Mouse (Mus musculus) lung, embryonic 15.5 days (tissue): ENCODE data around the gene Yes1. TPM values are rescaled to one million over a fixed set of nuclear protein-coding genes. Genes with fewer than 3 reads are reported as not detected.
A peak's percentile ranks its signal among the peaks of the same experiment; 100 is the strongest.
"Not testable (repeated sequence)": the region's sequence is repeated elsewhere in the genome, so short reads cannot be mapped to it uniquely, and the experiment has no call there.

Source experiments
- ATAC-seq: fragments of 200-750 bp; cut with Nextera tagmentation; 2 replicates; pipeline ENCODE4 v1.8.0; 2017; ENCODE audit warnings: moderate number of reproducible peaks, borderline replicate concordance; ENCODE audit not compliant: low FRiP score, low TSS enrichment; ENCODE audit errors: extremely low read depth
- H3K27ac ChIP-seq: fragments of 300-500 bp; sonication (generic); 2 replicates; pipeline ENCODE4 v1.5.1; 2015; ENCODE audit warnings: moderate library complexity, mild to moderate bottlenecking, inconsistent platforms
- H3K27me3 ChIP-seq: fragments of 300-500 bp; sonication (generic); 2 replicates; pipeline ENCODE4 v1.6.1; 2015; ENCODE audit warnings: inconsistent platforms
- H3K36me3 ChIP-seq: fragments of 300-500 bp; sonication (generic); 2 replicates; pipeline ENCODE4 v1.6.1; 2015; ENCODE audit warnings: inconsistent platforms
- H3K4me1 ChIP-seq: fragments of 300-500 bp; sonication (generic); 2 replicates; pipeline ENCODE4 v1.6.1; 2015; ENCODE audit warnings: inconsistent platforms
- H3K4me2 ChIP-seq: fragments of 300-500 bp; sonication (generic); 2 replicates; pipeline ENCODE4 v1.6.1; 2015; ENCODE audit warnings: inconsistent platforms, mild to moderate bottlenecking, moderate library complexity
- H3K4me3 ChIP-seq: fragments of 300-500 bp; sonication (generic); 2 replicates; pipeline ENCODE4 v1.5.1; 2015; ENCODE audit warnings: mild to moderate bottlenecking, inconsistent platforms
- H3K9ac ChIP-seq: fragments of 300-500 bp; sonication (generic); 2 replicates; pipeline ENCODE4 v1.6.1; 2015; ENCODE audit warnings: inconsistent platforms
- H3K9me3 ChIP-seq: fragments of 300-500 bp; sonication (generic); 2 replicates; pipeline ENCODE4 v1.6.1; 2016; ENCODE audit warnings: inconsistent platforms
- WGBS: fragments of 180-500 bp; shearing (Covaris S2); methylation state at CpG from one replicate; pipeline ENCODE4 v1.1.7; 2015; 5-methylcytosine and 5-hydroxymethylcytosine counted together
- polyA plus RNA-seq: library from polyadenylated mRNA; unstranded; fragments of >200 nt; fragmentation: Nextera tagmentation; extraction: Ambion mirVana; gene quantifications from 2 replicates; pipeline ENCODE4 v1.2.1, GENCODE M21; 2015

Yes1 gene
- polyA plus RNA-seq, 1 experiment from 2014 or later = 38.7 TPM

DNA sequence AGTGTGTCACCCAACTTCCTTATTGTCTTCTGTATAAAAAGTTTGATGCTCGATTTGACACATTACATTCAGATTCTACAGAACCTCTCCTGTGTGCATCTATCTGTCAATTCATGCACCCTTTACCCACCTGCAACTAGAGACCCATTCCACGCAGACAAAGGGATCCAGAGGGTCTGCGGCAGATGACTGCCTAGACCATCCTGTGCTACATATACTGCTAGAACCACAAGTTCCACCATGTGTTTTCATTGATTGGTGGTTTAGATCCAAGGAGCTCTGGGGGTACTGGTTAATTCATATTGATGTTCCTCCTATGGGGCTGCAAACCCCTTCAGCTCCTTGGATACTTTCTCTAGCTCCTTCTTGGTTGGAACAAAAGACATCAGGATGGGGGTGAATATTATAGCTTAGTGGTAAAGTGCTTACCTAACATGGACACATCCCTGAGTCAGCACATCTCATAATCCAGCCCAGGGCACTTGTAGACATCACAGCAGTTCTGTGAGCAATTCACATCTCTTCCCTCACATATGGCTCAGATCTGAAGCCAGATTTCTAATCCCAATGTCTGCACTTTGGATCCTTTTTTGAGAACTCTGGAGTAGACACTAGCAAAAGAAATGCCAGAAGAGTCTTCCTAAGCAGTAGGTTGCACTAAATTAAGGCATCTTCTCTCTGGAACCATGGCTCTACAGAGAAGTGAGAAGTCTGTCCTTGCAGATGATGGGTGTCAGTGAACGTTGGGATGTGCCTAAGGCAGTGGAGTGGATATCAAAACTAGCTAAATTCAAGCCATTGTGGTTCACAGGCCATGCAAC, 101.5 kb downstream of the Yes1 start:
- H3K27ac ChIP-seq = peak overlapping the region; percentile 94; the same call in 1 of the 2 replicates
- H3K4me1 ChIP-seq = peaks cover 11% of the 10 kb centered on the region; the same call in 1 of the 2 replicates
- WGBS = 64% methylated on average over 4 of the region's 4 CpGs
- H3K4me2 ChIP-seq = peak overlapping the region; percentile 71
- H3K27me3 ChIP-seq = no peaks in the 10 kb centered on the region
- no peaks in the 10 kb centered on the region for H3K9me3 ChIP-seq
- no peak for ATAC-seq
- no peak overlapping the region for H3K9ac ChIP-seq
- H3K36me3 ChIP-seq = no peaks in the 10 kb centered on the region
- H3K4me3 ChIP-seq = 0 out of 2 replicates have a peak overlapping the region, but pooled peaks have one; percentile 70

DNA sequence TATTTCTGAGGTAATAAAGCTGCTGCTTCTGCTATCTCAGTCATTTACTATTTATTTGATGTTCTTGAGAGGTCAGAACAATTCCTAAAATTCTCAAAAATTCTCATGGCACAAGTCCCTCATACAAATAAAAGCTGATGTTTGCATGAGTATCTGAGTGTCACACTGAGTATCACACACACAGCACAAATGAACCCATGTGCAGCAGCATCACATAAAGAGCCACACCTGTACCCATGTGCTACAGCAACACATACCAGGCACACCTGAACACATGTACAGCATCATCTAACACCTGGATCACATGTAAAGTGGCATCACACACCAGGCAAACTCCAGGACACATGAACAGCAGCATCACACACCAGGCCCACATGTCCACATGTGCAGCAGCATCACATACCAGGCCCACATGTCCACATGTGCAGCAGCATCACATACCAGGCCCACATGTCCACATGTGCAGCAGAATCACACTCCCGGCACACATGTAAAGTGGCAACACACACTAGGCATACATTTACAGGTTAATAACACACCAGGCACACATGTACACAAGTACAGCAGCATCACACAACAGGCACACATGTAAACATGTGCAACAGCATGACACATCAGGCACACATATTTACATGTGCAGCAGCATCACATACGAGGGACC, 102.2 kb downstream of the Yes1 start:
- peaks cover 11% of the 10 kb centered on the region; the same call in 1 of the 2 replicates for H3K4me1 ChIP-seq
- peak overlapping the region; percentile 94 for H3K27ac ChIP-seq
- ATAC-seq = no peak; the same call in 1 of the 2 replicates
- 19% methylated on average over 2 of the region's 2 CpGs for WGBS
- H3K4me3 ChIP-seq = peak overlapping the region; percentile 70
- H3K9ac ChIP-seq = peak overlapping the region; percentile 62
- no peaks in the 10 kb centered on the region for H3K27me3 ChIP-seq
- H3K4me2 ChIP-seq = peak overlapping the region; percentile 71
- H3K9me3 ChIP-seq = no peaks in the 10 kb centered on the region
- H3K36me3 ChIP-seq = no peaks in the 10 kb centered on the region

DNA sequence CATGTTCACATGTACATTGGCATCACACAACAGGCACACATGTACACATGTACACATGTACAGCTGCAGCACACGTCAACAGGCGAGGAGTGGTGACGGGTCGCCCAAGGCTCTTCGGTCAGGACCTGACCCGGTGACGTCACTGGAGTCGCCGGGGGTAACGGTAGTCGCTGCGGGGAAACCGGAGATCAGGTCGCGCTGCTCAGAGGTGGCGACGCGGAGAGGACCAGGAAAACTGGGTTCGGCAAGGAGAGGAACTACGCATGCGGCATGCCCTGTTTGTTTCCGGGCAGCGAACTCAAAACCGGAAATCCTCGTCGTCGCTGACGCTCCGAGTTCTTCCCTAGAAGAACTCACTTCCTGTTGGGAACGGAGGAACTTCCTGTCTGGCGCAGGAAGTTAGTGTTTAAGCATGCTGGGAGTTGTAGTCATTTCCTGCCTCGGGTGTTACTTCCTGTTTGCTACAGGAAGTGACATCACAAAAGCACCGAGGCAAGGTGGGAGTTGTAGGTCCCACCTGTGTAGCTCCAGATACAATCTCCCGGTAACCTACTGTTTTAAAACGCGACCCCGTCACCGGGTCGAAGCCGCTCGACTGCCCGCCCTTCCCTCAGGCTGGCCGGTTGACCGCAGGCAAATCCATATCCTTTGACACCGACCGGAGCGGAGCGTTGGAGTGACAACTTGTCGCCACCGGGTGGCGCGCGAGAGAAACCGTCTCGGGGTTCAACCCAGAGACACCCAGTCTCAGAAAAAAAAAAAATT, 102.9 kb downstream of the Yes1 start:
- H3K4me1 ChIP-seq = peaks cover 11% of the 10 kb centered on the region; the same call in 1 of the 2 replicates
- ATAC-seq = peak; percentile 98
- under 1% methylated on average over 55 of the region's 55 CpGs for WGBS
- no peaks in the 10 kb centered on the region for H3K36me3 ChIP-seq
- H3K27me3 ChIP-seq = no peaks in the 10 kb centered on the region
- peak overlapping the region; percentile 70 for H3K4me3 ChIP-seq
- H3K4me2 ChIP-seq = peak overlapping the region; percentile 71
- peak overlapping the region; percentile 62 for H3K9ac ChIP-seq
- H3K9me3 ChIP-seq = no peaks in the 10 kb centered on the region
- peak overlapping the region; percentile 94 for H3K27ac ChIP-seq

DNA sequence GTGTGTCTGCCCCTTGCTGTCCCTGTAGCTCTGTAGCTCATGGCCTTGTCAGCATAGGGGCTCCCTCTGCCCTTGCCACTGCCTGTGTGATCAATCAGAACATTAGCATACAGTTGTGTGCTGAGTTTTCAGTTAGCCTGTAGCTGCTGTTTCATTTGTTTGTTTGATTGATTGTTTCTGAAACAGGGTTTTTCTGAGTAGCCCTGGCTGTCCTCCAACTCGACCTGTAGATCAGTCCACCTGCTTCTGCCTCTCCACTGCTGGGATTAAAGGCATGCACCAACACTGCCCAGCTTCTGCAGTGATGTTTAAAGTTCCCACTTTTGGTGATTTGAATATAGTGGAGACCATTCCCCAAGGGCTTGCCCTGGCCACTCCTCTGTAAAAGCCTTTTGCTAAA, 106.8 kb downstream of the Yes1 start:
- no peak overlapping the region for H3K27ac ChIP-seq
- no peaks in the 10 kb centered on the region for H3K27me3 ChIP-seq
- H3K4me3 ChIP-seq = no peak overlapping the region
- H3K4me1 ChIP-seq = peaks cover 6% of the 10 kb centered on the region; the same call in 1 of the 2 replicates
- no peaks in the 10 kb centered on the region for H3K9me3 ChIP-seq
- no peak for ATAC-seq
- no peak overlapping the region for H3K9ac ChIP-seq
- H3K36me3 ChIP-seq = no peaks in the 10 kb centered on the region
- no peak overlapping the region for H3K4me2 ChIP-seq
- 28% methylated on average over 1 of the region's 1 CpGs for WGBS

DNA sequence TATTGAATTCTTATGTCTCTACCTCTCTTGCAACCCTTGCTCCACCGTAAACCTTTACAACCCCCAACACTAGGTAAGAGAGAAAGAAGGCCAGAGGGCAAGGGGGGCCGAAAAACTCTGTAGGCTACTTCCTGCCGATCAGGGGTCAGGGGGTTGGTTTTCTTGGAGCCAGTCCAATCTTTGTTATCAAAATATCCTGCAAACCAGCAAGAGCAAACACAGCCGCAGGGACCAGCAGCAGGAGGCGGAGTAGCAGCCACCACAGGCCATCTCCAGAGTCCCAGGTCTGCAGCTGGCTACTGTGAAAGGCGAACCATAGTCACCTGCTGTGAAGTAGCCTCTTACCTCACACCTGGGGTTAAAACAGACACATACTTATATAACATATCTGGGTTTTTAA, 107.9 kb downstream of the Yes1 start:
- no peak overlapping the region for H3K9ac ChIP-seq
- H3K9me3 ChIP-seq = no peaks in the 10 kb centered on the region
- H3K4me3 ChIP-seq = no peak overlapping the region
- no peaks in the 10 kb centered on the region for H3K27me3 ChIP-seq
- H3K4me2 ChIP-seq = no peak overlapping the region
- H3K27ac ChIP-seq = no peak overlapping the region
- H3K4me1 ChIP-seq = no peaks in the 10 kb centered on the region
- H3K36me3 ChIP-seq = no peaks in the 10 kb centered on the region
- ATAC-seq = no peak
- WGBS = 27% methylated on average over 6 of the region's 6 CpGs

DNA sequence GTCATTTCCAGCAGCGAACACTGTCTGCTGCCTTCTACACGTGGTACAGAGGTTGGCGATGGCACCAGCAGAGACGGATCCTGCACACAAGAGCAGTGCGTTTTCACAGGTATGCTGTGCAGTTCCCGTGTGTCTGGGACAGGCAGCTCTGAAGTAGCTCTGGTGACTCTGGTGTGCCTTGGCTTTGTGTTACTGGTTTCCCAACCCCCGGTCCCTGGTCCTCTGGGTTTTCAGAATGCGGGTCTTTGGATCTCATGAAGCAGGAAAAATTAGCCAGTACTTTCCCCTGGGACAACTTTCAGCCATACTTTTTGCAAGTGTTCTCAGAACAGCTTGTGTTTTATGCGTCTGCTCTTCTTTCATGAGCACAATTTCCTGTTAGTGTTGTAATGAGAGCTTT, 109.4 kb downstream of the Yes1 start:
- H3K9ac ChIP-seq = no peak overlapping the region
- 79% methylated on average over 9 of the region's 9 CpGs for WGBS
- H3K4me1 ChIP-seq = no peaks in the 10 kb centered on the region
- H3K36me3 ChIP-seq = no peaks in the 10 kb centered on the region
- H3K9me3 ChIP-seq = no peaks in the 10 kb centered on the region
- no peak overlapping the region for H3K27ac ChIP-seq
- H3K27me3 ChIP-seq = no peaks in the 10 kb centered on the region
- no peak overlapping the region for H3K4me3 ChIP-seq
- H3K4me2 ChIP-seq = no peak overlapping the region
- ATAC-seq = no peak

DNA sequence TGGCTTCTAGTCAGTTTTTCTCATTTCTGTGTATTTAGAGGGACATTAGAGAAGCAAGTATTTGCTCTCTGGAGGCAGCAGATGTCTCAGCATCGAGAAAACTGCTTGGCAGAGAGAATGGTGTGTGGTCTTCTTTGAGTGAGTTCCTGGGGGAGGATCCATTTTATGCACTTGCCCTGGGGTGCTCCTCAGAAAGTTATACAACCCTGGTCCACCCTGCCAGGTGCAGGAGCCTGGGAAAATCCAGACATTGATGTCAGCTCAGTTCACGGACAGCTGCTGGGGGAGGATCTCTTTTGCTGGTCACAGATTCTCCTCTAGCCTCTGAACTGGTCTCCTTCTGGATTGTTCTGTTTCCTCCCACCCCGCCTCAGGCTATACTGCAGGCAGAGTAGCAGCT, 110.3 kb downstream of the Yes1 start:
- Histone ChIP-seq H3K9me3 (no peaks in the 10 kb centered on the region), H3K27me3 (no peaks in the 10 kb centered on the region), H3K4me2 (no peak overlapping the region), H3K9ac (no peak overlapping the region), H3K4me1 (no peaks in the 10 kb centered on the region), H3K36me3 (no peaks in the 10 kb centered on the region), H3K4me3 (no peak overlapping the region), H3K27ac (no peak overlapping the region)
- ATAC-seq = no peak
- WGBS = 57% methylated on average over 3 of the region's 3 CpGs

DNA sequence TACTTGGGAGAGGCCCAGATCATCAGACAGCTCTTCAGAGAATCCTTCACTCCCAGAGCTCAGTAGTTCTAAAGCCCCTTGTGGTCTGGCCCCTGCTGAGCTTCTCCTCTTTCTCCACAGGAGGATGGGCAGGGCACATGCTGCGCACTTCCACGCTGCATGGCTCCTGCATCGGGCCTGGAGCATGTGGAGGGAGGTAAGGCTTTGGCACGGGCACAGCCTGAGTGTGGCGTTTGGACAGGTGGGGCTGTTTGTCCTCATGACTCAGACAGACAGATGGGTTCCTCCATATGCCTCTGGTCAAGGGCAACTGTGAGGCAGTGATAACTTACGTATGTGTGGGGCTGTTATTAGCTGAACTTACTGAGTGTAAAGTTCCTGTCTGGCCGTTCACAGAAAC, 111.3 kb downstream of the Yes1 start:
- Histone ChIP-seq H3K27ac (no peak overlapping the region), H3K27me3 (no peaks in the 10 kb centered on the region), H3K36me3 (no peaks in the 10 kb centered on the region), H3K9me3 (no peaks in the 10 kb centered on the region), H3K4me2 (no peak overlapping the region), H3K4me1 (no peaks in the 10 kb centered on the region), H3K9ac (no peak overlapping the region), H3K4me3 (no peak overlapping the region)
- no peak for ATAC-seq
- WGBS = 58% methylated on average over 7 of the region's 7 CpGs

DNA sequence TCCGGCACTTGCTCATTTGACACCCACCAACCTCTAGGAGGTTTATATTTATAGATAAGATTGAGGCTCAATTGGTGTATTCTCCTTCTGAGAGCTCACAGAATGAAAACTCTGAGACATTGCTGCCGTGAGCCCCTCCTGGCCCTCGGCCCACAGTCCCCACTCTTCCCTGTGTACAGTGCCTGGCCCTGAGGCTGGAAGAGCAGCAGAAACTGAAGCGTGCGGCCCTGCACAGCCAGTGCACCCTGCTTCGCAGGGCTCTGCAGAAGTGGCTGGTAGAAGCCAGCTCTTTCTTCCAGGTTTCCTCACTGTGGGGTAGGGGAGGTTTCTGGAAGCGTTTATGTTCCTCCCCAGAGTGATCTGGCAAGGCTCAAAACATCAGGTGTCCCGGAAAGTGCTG, 111.7 kb downstream of the Yes1 start:
- not testable (repeated sequence) for H3K9ac ChIP-seq, H3K4me1 ChIP-seq, H3K36me3 ChIP-seq, H3K27ac ChIP-seq, H3K4me2 ChIP-seq, ATAC-seq, H3K27me3 ChIP-seq, H3K9me3 ChIP-seq, H3K4me3 ChIP-seq
- 72% methylated on average over 8 of the region's 8 CpGs for WGBS

DNA sequence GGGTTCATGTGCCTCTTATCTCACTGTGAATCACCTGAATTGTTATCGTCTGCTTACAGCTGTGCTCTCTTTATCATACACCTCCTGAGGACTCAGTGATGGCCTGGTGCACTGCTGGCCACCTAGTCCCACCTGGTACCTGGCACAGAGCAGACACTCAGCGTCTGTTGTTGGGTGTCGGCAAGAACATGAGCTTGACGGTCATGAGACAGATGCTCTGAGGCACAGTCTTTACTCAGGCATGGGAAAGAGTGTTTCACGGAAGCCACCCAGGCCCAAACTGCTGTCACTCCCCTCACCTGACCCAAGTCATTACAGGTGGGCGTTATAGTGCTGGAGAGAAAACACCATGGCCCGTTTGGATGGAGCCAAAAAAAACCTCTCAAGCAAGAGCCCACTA, 113.0 kb downstream of the Yes1 start:
- no peaks in the 10 kb centered on the region for H3K27me3 ChIP-seq
- no peak overlapping the region for H3K27ac ChIP-seq
- no peak overlapping the region for H3K4me2 ChIP-seq
- H3K9ac ChIP-seq = no peak overlapping the region
- WGBS = 69% methylated on average over 7 of the region's 7 CpGs
- ATAC-seq = no peak
- no peaks in the 10 kb centered on the region for H3K9me3 ChIP-seq
- no peaks in the 10 kb centered on the region for H3K36me3 ChIP-seq
- H3K4me1 ChIP-seq = no peaks in the 10 kb centered on the region
- H3K4me3 ChIP-seq = no peak overlapping the region

DNA sequence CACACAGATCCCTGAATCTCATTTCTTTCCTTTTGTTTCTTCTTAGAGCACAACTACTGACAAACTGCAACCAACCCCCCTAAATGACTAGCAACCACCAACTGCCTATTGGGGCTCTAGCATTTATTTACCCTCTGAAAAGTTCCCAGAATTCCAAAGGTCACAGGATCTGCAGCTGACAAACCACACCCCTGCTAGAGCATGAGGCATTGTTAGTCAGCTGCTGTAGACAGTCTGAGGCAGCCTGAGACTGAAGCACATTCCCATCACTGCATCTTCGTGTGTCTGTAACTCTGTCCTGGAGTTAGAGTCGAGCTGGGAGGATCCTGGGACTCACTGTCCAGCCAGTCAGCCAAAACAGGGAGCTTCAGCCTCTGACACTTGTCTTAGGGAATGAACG, 114.4 kb downstream of the Yes1 start:
- not testable (repeated sequence) for H3K4me2 ChIP-seq, H3K9me3 ChIP-seq, ATAC-seq, H3K36me3 ChIP-seq, H3K4me1 ChIP-seq, H3K4me3 ChIP-seq, H3K27ac ChIP-seq, H3K27me3 ChIP-seq, H3K9ac ChIP-seq
- 68% methylated on average over 3 of the region's 3 CpGs for WGBS

DNA sequence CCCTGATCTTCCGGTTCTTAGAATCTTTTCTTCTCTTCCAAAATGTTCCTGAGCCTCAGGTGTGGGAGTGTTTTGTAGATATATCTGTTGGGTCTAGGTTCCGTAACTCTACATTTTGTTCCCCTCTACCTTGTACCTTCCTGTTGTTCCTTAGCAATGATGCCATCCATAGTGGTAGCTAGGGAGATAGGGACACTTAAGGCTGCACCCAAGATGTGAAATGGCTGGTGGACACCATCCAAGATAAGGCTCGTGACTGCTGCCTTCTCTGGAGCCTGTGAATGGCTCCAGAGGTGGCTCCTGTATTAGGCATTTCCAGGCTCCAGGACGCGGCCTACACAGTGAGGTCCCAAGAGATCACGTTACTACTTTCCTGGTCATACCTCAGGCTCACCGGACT, 117.3 kb downstream of the Yes1 start:
- Histone ChIP-seq H3K27me3 (no peaks in the 10 kb centered on the region), H3K9me3 (no peaks in the 10 kb centered on the region), H3K4me1 (no peaks in the 10 kb centered on the region), H3K4me3 (no peak overlapping the region), H3K9ac (no peak overlapping the region), H3K36me3 (no peaks in the 10 kb centered on the region), H3K27ac (no peak overlapping the region), H3K4me2 (no peak overlapping the region)
- ATAC-seq = no peak
- WGBS = 83% methylated on average over 7 of the region's 7 CpGs
